Mouse (Mus musculus): ENCODE results near the gene Rbm48.

DNA sequence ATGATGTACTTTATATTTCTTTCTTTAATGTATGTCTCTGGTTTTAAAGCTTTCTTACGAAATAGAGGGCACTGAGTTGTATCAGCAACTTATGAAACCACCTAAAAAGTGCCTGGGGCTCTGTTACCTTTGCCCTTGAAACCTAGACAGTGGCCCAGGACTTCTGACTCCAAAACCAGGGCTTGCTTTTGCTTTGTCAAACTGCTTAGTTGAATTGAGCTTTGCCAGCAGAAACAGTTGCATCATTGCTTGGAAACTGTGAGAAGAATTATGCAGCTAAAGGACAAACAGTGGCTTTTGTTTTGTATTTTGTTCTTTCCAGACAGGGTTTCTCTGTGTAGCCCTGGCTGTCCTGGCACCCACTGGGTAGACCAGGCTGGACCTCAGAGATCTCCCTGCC lies 3.9 kb upstream of the Rbm48 start:
- no peak for TF ChIP-seq CTCF (IDR thresholded peaks at IDR 0.05; ENCODE audit: borderline replicate concordance, insufficient read depth, low read depth, low read length)
- no peak for TF ChIP-seq POLR2A (IDR thresholded peaks at IDR 0.05; ENCODE audit: borderline replicate concordance, insufficient read depth, low read length)
